Mouse (Mus musculus): ENCODE data around the gene Tlr13. TPM values are rescaled to one million over a fixed set of nuclear protein-coding genes. Genes with fewer than 3 reads are reported as not detected.

Gene Tlr13
- total and polyA plus RNA-seq, 2 experiments from 2014 or later: 0.40 to 1.1 TPM

GRCm38 (mm10) chrX:106148185-106148584, 5.2 kb downstream of the Tlr13 start:
- no peak overlapping the region for H3K4me3 ChIP-seq (ENCODE audit: low read depth, low read length)
- no peak overlapping the region for H3K4me2 ChIP-seq (ENCODE audit: low read depth, low read length)
- no peak overlapping the region for H3K27ac ChIP-seq (ENCODE audit: low read depth)
- TF ChIP-seq EP300 (IDR thresholded peaks at IDR 0.05; ENCODE audit: low read depth): no peak
- TF ChIP-seq CTCF (IDR thresholded peaks at IDR 0.05; ENCODE audit: low read depth): no peak
- H3K27me3 ChIP-seq (ENCODE audit: control insufficient read depth, insufficient read depth, low read length): no peaks in the 10 kb centered on the region
- WGBS: 91% methylated on average over 1 of the region's 1 CpGs
- DNase-seq (ENCODE audit: low spot score) (no peak), ATAC-seq (ENCODE audit: insufficient read depth, low read depth) (no peak)
- H3K9me3 ChIP-seq (replicated peaks; ENCODE audit: control insufficient read depth, low read length): no peaks in the 10 kb centered on the region
- H3K9ac ChIP-seq (replicated peaks; ENCODE audit: low read depth, low read length): no peak overlapping the region
- no peaks in the 10 kb centered on the region for H3K36me3 ChIP-seq (replicated peaks; ENCODE audit: control insufficient read depth, insufficient read depth, low read length)
- H3K4me1 ChIP-seq (ENCODE audit: control insufficient read depth, insufficient read depth): no peaks in the 10 kb centered on the region

- 64% methylated on average over 3 of the region's 3 CpGs for WGBS
These were observed 6.5 kb downstream of the Tlr13 start for GRCm38 (mm10) chrX:106149460-106149859.

GRCm38 (mm10) chrX:106154180-106154586, 11.2 kb downstream of the Tlr13 start:
- ATAC-seq (ENCODE audit: insufficient read depth, low read depth) (no peak), DNase-seq (ENCODE audit: low spot score) (no peak)
- no peak overlapping the region for H3K4me2 ChIP-seq (ENCODE audit: low read depth, low read length)
- H3K9me3 ChIP-seq (replicated peaks; ENCODE audit: control insufficient read depth, low read length): no peaks in the 10 kb centered on the region
- H3K4me1 ChIP-seq (ENCODE audit: control insufficient read depth, insufficient read depth): no peaks in the 10 kb centered on the region
- no peaks in the 10 kb centered on the region for H3K27me3 ChIP-seq (ENCODE audit: control insufficient read depth, insufficient read depth, low read length)
- H3K4me3 ChIP-seq (ENCODE audit: low read depth, low read length): no peak overlapping the region
- H3K27ac ChIP-seq (ENCODE audit: low read depth): no peak overlapping the region
- H3K36me3 ChIP-seq (replicated peaks; ENCODE audit: control insufficient read depth, insufficient read depth, low read length): no peaks in the 10 kb centered on the region
- H3K9ac ChIP-seq (replicated peaks; ENCODE audit: low read depth, low read length): no peak overlapping the region
- TF ChIP-seq EP300 (IDR thresholded peaks at IDR 0.05; ENCODE audit: low read depth): no peak
- TF ChIP-seq CTCF (IDR thresholded peaks at IDR 0.05; ENCODE audit: low read depth): no peak

More at GRCm38 (mm10) chrX:106149460-106149859, 6.5 kb downstream of the Tlr13 start:
- H3K4me2 ChIP-seq (ENCODE audit: low read depth, low read length): no peak overlapping the region
- DNase-seq (ENCODE audit: low spot score) (no peak), ATAC-seq (ENCODE audit: insufficient read depth, low read depth) (no peak)
- no peak overlapping the region for H3K27ac ChIP-seq (ENCODE audit: low read depth)
- no peak overlapping the region for H3K4me3 ChIP-seq (ENCODE audit: low read depth, low read length)
- no peaks in the 10 kb centered on the region for H3K27me3 ChIP-seq (ENCODE audit: control insufficient read depth, insufficient read depth, low read length)
- H3K9ac ChIP-seq (replicated peaks; ENCODE audit: low read depth, low read length): no peak overlapping the region
- no peaks in the 10 kb centered on the region for H3K9me3 ChIP-seq (replicated peaks; ENCODE audit: control insufficient read depth, low read length)
- TF ChIP-seq CTCF (IDR thresholded peaks at IDR 0.05; ENCODE audit: low read depth) (no peak), EP300 (IDR thresholded peaks at IDR 0.05; ENCODE audit: low read depth) (no peak)
- H3K36me3 ChIP-seq (replicated peaks; ENCODE audit: control insufficient read depth, insufficient read depth, low read length): no peaks in the 10 kb centered on the region
- no peaks in the 10 kb centered on the region for H3K4me1 ChIP-seq (ENCODE audit: control insufficient read depth, insufficient read depth)

DNA sequence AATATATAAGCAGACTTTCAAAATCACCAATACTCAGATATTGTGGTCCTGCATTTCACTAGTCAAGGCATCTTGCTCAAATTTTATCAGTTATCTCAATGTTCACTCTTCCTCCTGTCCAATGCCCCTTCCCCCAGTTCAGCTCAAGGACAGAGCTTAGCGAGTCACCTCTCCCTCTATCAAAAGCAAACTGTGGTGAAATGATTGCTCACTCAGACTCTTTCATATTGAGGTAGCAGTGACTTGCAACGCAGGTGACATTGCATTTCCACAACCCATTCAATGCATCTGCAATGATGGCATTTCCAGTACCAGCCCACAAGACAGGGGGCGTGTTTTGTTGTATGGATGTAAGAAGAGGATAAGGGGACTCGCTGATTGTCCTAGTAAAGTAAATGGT, 12.9 kb downstream of the Tlr13 start:
- no peak overlapping the region for H3K4me3 ChIP-seq (ENCODE audit: low read depth, low read length)
- ATAC-seq (ENCODE audit: insufficient read depth, low read depth): no peak

GRCm38 (mm10) chrX:106163995-106164394, 21.0 kb downstream of the Tlr13 start:
- Histone ChIP-seq H3K27me3 (ENCODE audit: control insufficient read depth, insufficient read depth, low read length) (no peaks in the 10 kb centered on the region), H3K9me3 (replicated peaks; ENCODE audit: control insufficient read depth, low read length) (no peaks in the 10 kb centered on the region), H3K36me3 (replicated peaks; ENCODE audit: control insufficient read depth, insufficient read depth, low read length) (no peaks in the 10 kb centered on the region), H3K9ac (replicated peaks; ENCODE audit: low read depth, low read length) (no peak overlapping the region), H3K4me2 (ENCODE audit: low read depth, low read length) (no peak overlapping the region), H3K27ac (ENCODE audit: low read depth) (no peak overlapping the region), H3K4me3 (ENCODE audit: low read depth, low read length) (no peak overlapping the region), H3K4me1 (ENCODE audit: control insufficient read depth, insufficient read depth) (no peaks in the 10 kb centered on the region)
- no peak for ATAC-seq (ENCODE audit: insufficient read depth, low read depth)
- TF ChIP-seq EP300 (IDR thresholded peaks at IDR 0.05; ENCODE audit: low read depth) (no peak), CTCF (IDR thresholded peaks at IDR 0.05; ENCODE audit: low read depth) (no peak)
- WGBS: 35% methylated on average over 5 of the region's 5 CpGs
- no peak for DNase-seq (ENCODE audit: low spot score)

More for the DNA sequence above, 12.9 kb downstream of the Tlr13 start:
- no peaks in the 10 kb centered on the region for H3K9me3 ChIP-seq (replicated peaks; ENCODE audit: control insufficient read depth, low read length)
- H3K36me3 ChIP-seq (replicated peaks; ENCODE audit: control insufficient read depth, insufficient read depth, low read length): no peaks in the 10 kb centered on the region
- H3K27ac ChIP-seq (ENCODE audit: low read depth): no peak overlapping the region
- H3K9ac ChIP-seq (replicated peaks; ENCODE audit: low read depth, low read length): no peak overlapping the region
- no peaks in the 10 kb centered on the region for H3K27me3 ChIP-seq (ENCODE audit: control insufficient read depth, insufficient read depth, low read length)
- DNase-seq (ENCODE audit: low spot score): no peak
- no peak for TF ChIP-seq CTCF (IDR thresholded peaks at IDR 0.05; ENCODE audit: low read depth)
- TF ChIP-seq EP300 (IDR thresholded peaks at IDR 0.05; ENCODE audit: low read depth): no peak
- WGBS: 60% methylated on average over 4 of the region's 4 CpGs
- H3K4me2 ChIP-seq (ENCODE audit: low read depth, low read length): no peak overlapping the region
- H3K4me1 ChIP-seq (ENCODE audit: control insufficient read depth, insufficient read depth): no peaks in the 10 kb centered on the region

GRCm38 (mm10) chrX:106164555-106164954, 21.6 kb downstream of the Tlr13 start:
- H3K27ac ChIP-seq (ENCODE audit: low read depth): no peak overlapping the region
- ATAC-seq (ENCODE audit: insufficient read depth, low read depth): no peak
- H3K4me1 ChIP-seq (ENCODE audit: control insufficient read depth, insufficient read depth): no peaks in the 10 kb centered on the region
- H3K9ac ChIP-seq (replicated peaks; ENCODE audit: low read depth, low read length): no peak overlapping the region
- no peaks in the 10 kb centered on the region for H3K27me3 ChIP-seq (ENCODE audit: control insufficient read depth, insufficient read depth, low read length)
- no peak for TF ChIP-seq EP300 (IDR thresholded peaks at IDR 0.05; ENCODE audit: low read depth)
- no peak for TF ChIP-seq CTCF (IDR thresholded peaks at IDR 0.05; ENCODE audit: low read depth)
- no peaks in the 10 kb centered on the region for H3K36me3 ChIP-seq (replicated peaks; ENCODE audit: control insufficient read depth, insufficient read depth, low read length)
- 65% methylated on average over 5 of the region's 5 CpGs for WGBS
- H3K4me3 ChIP-seq (ENCODE audit: low read depth, low read length): no peak overlapping the region
- no peaks in the 10 kb centered on the region for H3K9me3 ChIP-seq (replicated peaks; ENCODE audit: control insufficient read depth, low read length)
- DNase-seq (ENCODE audit: low spot score): no peak
- H3K4me2 ChIP-seq (ENCODE audit: low read depth, low read length): no peak overlapping the region
